Mouse (Mus musculus) cortical plate, adult 2 months (tissue): Measurements from ENCODE around the gene Trim8.

Experiments used
- CTCF ChIP-seq: fragments of 200-500 bp; IDR thresholded peaks from 2 replicates; pipeline ENCODE4 v1.5.1; 2011; ENCODE audit warnings: mild to moderate bottlenecking, control low read depth, low read length; ENCODE audit not compliant: insufficient read depth; ENCODE audit errors: extremely low read depth
- POLR2A ChIP-seq: fragments of 200-500 bp; IDR thresholded peaks from 2 replicates; pipeline ENCODE4 v1.6.1; 2011; ENCODE audit warnings: mild to moderate bottlenecking, low read length, control low read depth; ENCODE audit not compliant: insufficient read depth; ENCODE audit errors: extremely low read depth

GRCm38 (mm10) chr19:46547565-46547964, 46.1 kb downstream of the Trim8 start:
- no peak for TF ChIP-seq POLR2A
- TF ChIP-seq CTCF, result no peak
